In genomic region chr3:52787964-52788760, GRCm38 (mm10) we compare ENCODE assay signal across 15 mouse cellular contexts.
"Had no signal": no experiment of that assay in that cellular context is flagged by ENCODE, and none has a peak within 500 bp of the region (broad histone marks: within the 10 kb centered on the region; RNA-seq: fewer than 3 reads in every experiment).

No protein-coding gene starts in this region.

- ATAC-seq: intestine, embryonic 16.5 days; midbrain, embryonic 16.5 days had no signal

- H3K4me1 ChIP-seq: kidney, embryonic 15.5 days; limb, embryonic 15.5 days; megakaryocyte, embryonic 14.5 days; midbrain, embryonic 12.5 days had no signal

- H3K4me2 ChIP-seq: kidney, embryonic 15.5 days; limb, embryonic 15.5 days; lung, embryonic 14.5 days; midbrain, embryonic 12.5 days had no signal

- H3K4me3 ChIP-seq: kidney, embryonic 15.5 days; left cerebral cortex, adult 2 months; limb, embryonic 15.5 days; megakaryocyte, embryonic 14.5 days; midbrain, embryonic 12.5 days had no signal

- H3K27ac ChIP-seq: kidney, embryonic 15.5 days; left cerebral cortex, adult 2 months; limb, embryonic 15.5 days; midbrain, embryonic 12.5 days; stomach, postnatal 0 days had no signal

- H3K36me3 ChIP-seq: kidney, embryonic 15.5 days; limb, embryonic 15.5 days; midbrain, embryonic 12.5 days had no signal

- H3K9me3 ChIP-seq: kidney, embryonic 15.5 days; limb, embryonic 15.5 days; megakaryocyte, embryonic 14.5 days; midbrain, embryonic 12.5 days had no signal

- H3K27me3 ChIP-seq: kidney, embryonic 15.5 days; limb, embryonic 15.5 days; midbrain, embryonic 12.5 days had no signal

- DNase-seq: kidney, adult 2 months; kidney, postnatal 14 days; lung, embryonic 14.5 days; lung, postnatal 10 days; lung, postnatal 4 days; right cerebral cortex, postnatal 25 days; thymus, postnatal 4 days had no signal

- H3K9ac ChIP-seq: kidney, embryonic 15.5 days; limb, embryonic 15.5 days; lung, embryonic 14.5 days; midbrain, embryonic 12.5 days had no signal
